Mouse (Mus musculus): ENCODE results near the gene Kcnn4. TPM values are rescaled to one million over a fixed set of nuclear protein-coding genes. Genes with fewer than 3 reads are reported as not detected.

Kcnn4 gene
- polyA plus RNA-seq, 1 experiment from 2014 or later = 0.70 TPM

- WGBS = 53% methylated on average over 3 of the region's 3 CpGs
- H3K4me3 ChIP-seq (ENCODE audit: low read depth, low read length) = no peak overlapping the region
- no peak for ATAC-seq (replicated peaks; ENCODE audit: low FRiP score, low TSS enrichment, low read depth)
- H3K9ac ChIP-seq (ENCODE audit: low read length) = no peak overlapping the region
- H3K27ac ChIP-seq (ENCODE audit: low read depth) = no peak overlapping the region
- no peak for DNase-seq (ENCODE audit: low spot score)
- H3K27me3 ChIP-seq (replicated peaks; ENCODE audit: control insufficient read depth, insufficient read depth, low read length) = no peaks in the 10 kb centered on the region
- H3K36me3 ChIP-seq (ENCODE audit: control insufficient read depth, insufficient read depth, low read length) = no peaks in the 10 kb centered on the region
- H3K4me2 ChIP-seq (ENCODE audit: low read length) = no peak overlapping the region
- H3K9me3 ChIP-seq (ENCODE audit: control insufficient read depth, low read length) = no peaks in the 10 kb centered on the region
- 0 out of 2 replicates have a peak, but pooled peaks cover 8% of the 10 kb centered on the region for H3K4me1 ChIP-seq (replicated peaks; ENCODE audit: control insufficient read depth, insufficient read depth, low read length)
Measured at GRCm38 (mm10) chr7:24371809-24372145, 1.7 kb downstream of the Kcnn4 start.

GRCm38 (mm10) chr7:24372300-24372699 is 2.2 kb downstream of the Kcnn4 start:
- 0 out of 2 replicates have a peak, but pooled peaks cover 10% of the 10 kb centered on the region for H3K4me1 ChIP-seq (replicated peaks; ENCODE audit: control insufficient read depth, insufficient read depth, low read length)
- H3K4me2 ChIP-seq (ENCODE audit: low read length) = no peak overlapping the region
- H3K9me3 ChIP-seq (ENCODE audit: control insufficient read depth, low read length) = no peaks in the 10 kb centered on the region
- no peaks in the 10 kb centered on the region for H3K36me3 ChIP-seq (ENCODE audit: control insufficient read depth, insufficient read depth, low read length)
- DNase-seq (ENCODE audit: low spot score) (no peak), ATAC-seq (replicated peaks; ENCODE audit: low FRiP score, low TSS enrichment, low read depth) (no peak)
- 78% methylated on average over 11 of the region's 11 CpGs for WGBS
- H3K27ac ChIP-seq (ENCODE audit: low read depth) = no peak overlapping the region
- H3K9ac ChIP-seq (ENCODE audit: low read length) = no peak overlapping the region
- no peak overlapping the region for H3K4me3 ChIP-seq (ENCODE audit: low read depth, low read length)
- H3K27me3 ChIP-seq (replicated peaks; ENCODE audit: control insufficient read depth, insufficient read depth, low read length) = no peaks in the 10 kb centered on the region

GRCm38 (mm10) chr7:24372786-24373185 is 2.7 kb downstream of the Kcnn4 start:
- H3K4me2 ChIP-seq (ENCODE audit: low read length) = no peak overlapping the region
- H3K27ac ChIP-seq (ENCODE audit: low read depth) = no peak overlapping the region
- DNase-seq (ENCODE audit: low spot score) (no peak), ATAC-seq (replicated peaks; ENCODE audit: low FRiP score, low TSS enrichment, low read depth) (no peak)
- no peaks in the 10 kb centered on the region for H3K36me3 ChIP-seq (ENCODE audit: control insufficient read depth, insufficient read depth, low read length)
- 60% methylated on average over 4 of the region's 4 CpGs for WGBS
- no peak overlapping the region for H3K4me3 ChIP-seq (ENCODE audit: low read depth, low read length)
- H3K9me3 ChIP-seq (ENCODE audit: control insufficient read depth, low read length) = no peaks in the 10 kb centered on the region
- no peaks in the 10 kb centered on the region for H3K27me3 ChIP-seq (replicated peaks; ENCODE audit: control insufficient read depth, insufficient read depth, low read length)
- H3K4me1 ChIP-seq (replicated peaks; ENCODE audit: control insufficient read depth, insufficient read depth, low read length) = 0 out of 2 replicates have a peak, but pooled peaks cover 10% of the 10 kb centered on the region
- H3K9ac ChIP-seq (ENCODE audit: low read length) = no peak overlapping the region

DNA sequence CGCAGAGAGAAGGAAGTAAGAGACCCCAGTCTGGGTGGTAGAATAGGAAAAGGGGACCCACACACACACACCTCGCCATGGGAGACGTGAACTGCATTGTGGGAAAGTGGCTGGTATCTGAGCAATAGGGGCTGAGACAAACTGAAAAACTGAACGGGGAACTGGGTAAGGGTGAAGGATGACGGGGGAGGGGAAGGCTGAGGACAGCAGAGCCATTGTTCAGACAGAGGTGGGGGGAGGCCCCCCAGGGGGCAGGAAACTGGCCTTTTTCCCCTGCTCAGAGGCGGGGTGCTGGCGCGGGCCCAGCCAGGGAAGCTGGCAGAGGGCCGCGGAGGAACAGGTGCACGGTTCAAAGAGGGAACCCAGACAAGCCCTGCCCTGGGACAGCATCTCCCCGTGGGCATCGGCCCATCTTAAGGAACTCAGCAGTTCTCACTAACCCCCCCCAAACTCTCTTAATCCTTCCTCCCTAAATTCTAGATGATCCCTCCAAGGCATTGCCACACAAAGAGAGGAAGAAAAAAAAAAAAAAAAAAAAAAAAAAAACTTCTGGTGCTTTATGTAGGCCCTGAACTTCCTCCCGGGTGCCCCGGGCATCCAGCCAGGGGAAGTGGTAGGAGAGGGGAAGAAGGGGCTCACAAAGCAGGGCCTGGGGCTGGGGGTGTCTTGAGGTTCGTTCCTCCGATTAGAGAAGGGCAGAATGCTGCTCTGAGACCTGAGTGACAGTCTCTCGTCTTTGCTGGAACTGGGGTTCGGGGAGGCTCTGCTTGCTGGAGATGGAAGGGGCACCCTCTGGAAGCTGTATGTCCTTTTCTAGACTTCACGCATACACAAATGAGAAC is 3.7 kb downstream of the Kcnn4 start:
- Histone ChIP-seq H3K4me1 (replicated peaks; ENCODE audit: control insufficient read depth, insufficient read depth, low read length) (0 out of 2 replicates have a peak, but pooled peaks cover 10% of the 10 kb centered on the region), H3K9ac (ENCODE audit: low read length) (no peak overlapping the region), H3K4me3 (ENCODE audit: low read depth, low read length) (no peak overlapping the region), H3K4me2 (ENCODE audit: low read length) (no peak overlapping the region), H3K27me3 (replicated peaks; ENCODE audit: control insufficient read depth, insufficient read depth, low read length) (no peaks in the 10 kb centered on the region), H3K9me3 (ENCODE audit: control insufficient read depth, low read length) (no peaks in the 10 kb centered on the region), H3K27ac (ENCODE audit: low read depth) (no peak overlapping the region), H3K36me3 (ENCODE audit: control insufficient read depth, insufficient read depth, low read length) (no peaks in the 10 kb centered on the region)
- DNase-seq (ENCODE audit: low spot score) (no peak), ATAC-seq (replicated peaks; ENCODE audit: low FRiP score, low TSS enrichment, low read depth) (no peak; the same call in 1 of the 2 replicates)
- 48% methylated on average over 20 of the region's 20 CpGs for WGBS

- no peak for DNase-seq (ENCODE audit: low spot score)
- WGBS = 80% methylated on average over 8 of the region's 8 CpGs
- ATAC-seq (replicated peaks; ENCODE audit: low FRiP score, low TSS enrichment, low read depth) = no peak
- Histone ChIP-seq H3K4me3 (ENCODE audit: low read depth, low read length) (no peak overlapping the region), H3K9ac (ENCODE audit: low read length) (no peak overlapping the region), H3K27ac (ENCODE audit: low read depth) (no peak overlapping the region), H3K9me3 (ENCODE audit: control insufficient read depth, low read length) (no peaks in the 10 kb centered on the region), H3K27me3 (replicated peaks; ENCODE audit: control insufficient read depth, insufficient read depth, low read length) (no peaks in the 10 kb centered on the region), H3K4me2 (ENCODE audit: low read length) (peak overlapping the region; percentile 53; the same call in 1 of the 2 replicates), H3K36me3 (ENCODE audit: control insufficient read depth, insufficient read depth, low read length) (no peaks in the 10 kb centered on the region), H3K4me1 (replicated peaks; ENCODE audit: control insufficient read depth, insufficient read depth, low read length) (peaks cover 14% of the 10 kb centered on the region)
Measured at GRCm38 (mm10) chr7:24376456-24376855, 6.4 kb downstream of the Kcnn4 start.

DNA sequence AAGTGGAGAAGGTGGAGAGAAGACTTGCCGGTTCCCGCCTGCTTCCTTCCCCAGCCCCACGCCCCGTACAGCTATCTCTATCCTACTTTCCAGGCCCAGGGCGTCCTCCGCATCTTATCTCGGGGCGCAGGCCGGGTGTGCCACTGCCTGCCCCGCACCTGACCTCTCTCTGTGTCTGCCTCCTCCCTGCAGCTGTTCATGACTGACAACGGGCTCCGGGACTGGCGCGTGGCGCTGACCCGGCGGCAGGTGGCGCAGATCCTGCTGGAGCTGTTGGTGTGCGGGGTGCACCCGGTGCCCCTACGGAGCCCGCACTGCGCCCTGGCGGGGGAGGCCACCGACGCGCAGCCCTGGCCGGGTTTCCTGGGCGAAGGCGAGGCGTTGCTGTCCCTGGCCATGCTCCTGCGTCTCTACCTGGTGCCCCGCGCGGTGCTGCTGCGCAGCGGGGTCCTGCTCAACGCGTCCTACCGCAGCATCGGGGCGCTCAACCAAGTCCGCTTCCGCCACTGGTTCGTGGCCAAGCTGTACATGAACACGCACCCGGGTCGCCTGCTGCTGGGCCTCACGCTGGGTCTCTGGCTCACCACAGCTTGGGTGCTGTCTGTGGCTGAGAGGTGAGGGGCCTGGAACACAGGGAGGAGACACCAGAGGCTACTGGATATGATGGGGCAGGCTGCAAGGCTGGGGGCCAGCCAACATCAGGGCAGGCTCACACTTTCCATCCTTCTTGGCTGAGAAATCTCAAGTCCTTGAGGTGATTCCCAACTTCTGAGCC is 7.2 kb downstream of the Kcnn4 start:
- Histone ChIP-seq H3K4me3 (ENCODE audit: low read depth, low read length) (peak overlapping the region; percentile 13; the same call in 1 of the 2 replicates), H3K36me3 (ENCODE audit: control insufficient read depth, insufficient read depth, low read length) (no peaks in the 10 kb centered on the region), H3K4me1 (replicated peaks; ENCODE audit: control insufficient read depth, insufficient read depth, low read length) (peaks cover 14% of the 10 kb centered on the region), H3K9ac (ENCODE audit: low read length) (peak overlapping the region; percentile 3; the same call in 1 of the 2 replicates), H3K4me2 (ENCODE audit: low read length) (peak overlapping the region; percentile 53), H3K27me3 (replicated peaks; ENCODE audit: control insufficient read depth, insufficient read depth, low read length) (no peaks in the 10 kb centered on the region), H3K27ac (ENCODE audit: low read depth) (no peak overlapping the region), H3K9me3 (ENCODE audit: control insufficient read depth, low read length) (no peaks in the 10 kb centered on the region)
- DNase-seq (ENCODE audit: low spot score) (peak; percentile 75), ATAC-seq (replicated peaks; ENCODE audit: low FRiP score, low TSS enrichment, low read depth) (peak; percentile 71)
- WGBS = 6% methylated on average over 48 of the region's 49 CpGs

- Histone ChIP-seq H3K4me1 (replicated peaks; ENCODE audit: control insufficient read depth, insufficient read depth, low read length) (peaks cover 14% of the 10 kb centered on the region), H3K4me3 (ENCODE audit: low read depth, low read length) (no peak overlapping the region), H3K9ac (ENCODE audit: low read length) (no peak overlapping the region), H3K9me3 (ENCODE audit: control insufficient read depth, low read length) (no peaks in the 10 kb centered on the region), H3K4me2 (ENCODE audit: low read length) (no peak overlapping the region), H3K27me3 (replicated peaks; ENCODE audit: control insufficient read depth, insufficient read depth, low read length) (no peaks in the 10 kb centered on the region), H3K27ac (ENCODE audit: low read depth) (no peak overlapping the region), H3K36me3 (ENCODE audit: control insufficient read depth, insufficient read depth, low read length) (no peaks in the 10 kb centered on the region)
- ATAC-seq (replicated peaks; ENCODE audit: low FRiP score, low TSS enrichment, low read depth) (no peak), DNase-seq (ENCODE audit: low spot score) (no peak)
- WGBS = 72% methylated on average over 10 of the region's 10 CpGs
Measured at GRCm38 (mm10) chr7:24378049-24378701, 8.1 kb downstream of the Kcnn4 start.

DNA sequence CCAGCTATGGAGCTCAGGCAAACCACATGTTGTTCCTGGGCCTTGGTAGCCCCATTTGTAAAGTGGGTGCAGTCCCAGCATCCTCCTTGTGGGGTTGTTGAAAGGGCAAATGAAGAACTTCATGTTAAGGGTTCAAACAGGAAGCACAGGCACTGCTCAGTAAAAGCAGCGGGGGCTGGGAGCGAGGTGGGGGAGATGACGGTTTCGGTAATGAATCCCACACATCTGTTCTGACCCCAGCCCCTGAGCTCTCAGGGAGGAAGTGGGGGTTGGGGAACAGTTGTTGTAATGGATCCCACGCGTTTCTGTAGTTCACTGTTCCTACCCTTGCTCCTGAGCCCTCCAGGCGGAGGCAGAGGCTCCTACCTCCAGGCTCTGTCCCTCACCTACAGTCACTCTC is 9.9 kb downstream of the Kcnn4 start:
- H3K27me3 ChIP-seq (replicated peaks; ENCODE audit: control insufficient read depth, insufficient read depth, low read length) = no peaks in the 10 kb centered on the region
- DNase-seq (ENCODE audit: low spot score) (no peak), ATAC-seq (replicated peaks; ENCODE audit: low FRiP score, low TSS enrichment, low read depth) (no peak)
- no peak overlapping the region for H3K9ac ChIP-seq (ENCODE audit: low read length)
- H3K36me3 ChIP-seq (ENCODE audit: control insufficient read depth, insufficient read depth, low read length) = no peaks in the 10 kb centered on the region
- no peaks in the 10 kb centered on the region for H3K9me3 ChIP-seq (ENCODE audit: control insufficient read depth, low read length)
- H3K4me2 ChIP-seq (ENCODE audit: low read length) = no peak overlapping the region
- H3K27ac ChIP-seq (ENCODE audit: low read depth) = no peak overlapping the region
- H3K4me1 ChIP-seq (replicated peaks; ENCODE audit: control insufficient read depth, insufficient read depth, low read length) = peaks cover 14% of the 10 kb centered on the region
- H3K4me3 ChIP-seq (ENCODE audit: low read depth, low read length) = no peak overlapping the region
- WGBS = 38% methylated on average over 7 of the region's 7 CpGs
